Mouse (Mus musculus): ENCODE measurements around the gene 4930432M17Rik.

DNA sequence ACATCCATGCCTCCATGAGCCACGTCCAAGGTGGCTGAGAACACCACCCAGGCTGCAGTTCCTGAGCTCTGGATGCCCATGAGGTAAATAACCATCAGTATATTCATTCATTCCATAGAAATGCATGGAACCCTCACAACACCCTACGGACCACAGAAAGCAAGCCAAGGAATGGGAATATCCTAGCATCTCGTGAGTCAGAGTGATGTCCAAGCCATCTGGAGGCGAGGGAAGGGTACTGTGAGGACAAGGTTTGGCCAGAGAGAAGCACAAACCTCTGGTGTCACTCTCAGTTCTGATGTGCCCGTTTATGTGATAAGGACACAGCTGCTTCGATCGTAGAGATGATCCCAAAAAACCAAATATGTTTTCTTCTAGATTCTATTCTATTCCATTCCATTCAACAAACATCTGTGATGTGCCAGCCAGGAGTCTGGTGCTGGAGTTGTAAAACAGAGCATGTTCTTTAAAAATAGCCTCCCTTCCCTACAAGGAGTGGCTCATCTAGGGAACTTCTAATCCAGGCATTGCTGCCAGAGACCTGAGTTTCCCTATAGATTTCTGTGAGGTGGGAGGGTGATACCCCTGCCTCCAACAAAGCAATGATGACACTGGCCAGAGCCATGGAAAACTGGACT, 40.5 kb downstream of the 4930432M17Rik start:
- TF ChIP-seq CTCF (IDR thresholded peaks at IDR 0.05; ENCODE audit: control insufficient read depth, insufficient read depth, low read length) (no peak), POLR2A (IDR thresholded peaks at IDR 0.05; ENCODE audit: borderline replicate concordance, control insufficient read depth, low read depth, low read length) (no peak)
